In the genomic region with DNA sequence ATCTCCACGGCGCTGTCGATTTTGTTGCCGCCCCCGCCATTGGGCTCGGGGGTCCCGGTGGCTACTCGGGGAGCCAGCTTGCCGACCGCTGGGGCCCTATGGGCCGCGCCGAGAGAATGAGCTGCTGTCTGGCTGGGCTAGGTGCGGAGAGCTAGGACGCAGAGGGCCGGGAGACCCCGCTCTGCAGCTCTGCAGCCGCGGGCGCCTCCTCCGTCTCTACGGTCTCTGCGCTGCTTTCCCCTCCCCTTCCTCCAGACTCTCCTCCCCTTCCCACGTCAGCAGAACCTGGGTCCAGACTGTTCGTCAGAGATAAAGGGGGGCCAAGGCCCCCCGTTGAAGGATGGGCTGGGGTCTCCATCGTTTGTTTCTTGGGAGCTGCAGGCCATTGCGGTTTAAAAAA, we compare ENCODE assay signal across 8 mouse cellular contexts. TPM values are rescaled to one million over a fixed set of nuclear protein-coding genes. Genes with fewer than 3 reads are reported as not detected.
DNase-seq lines count a peak whose midpoint lies in the region; ATAC-seq lines count a peak whose summit lies in the region.

Gene Slc22a17, minus strand, starts transcription at position 247 of the 400 bp plus-strand sequence.

- DNase-seq in adrenal gland, adult 18-20 months (ENCODE audit: low spot score in 2 of 2): peak; percentile 65 to 68
- DNase-seq in cerebellum, postnatal 36 days: peak; percentile 75 to 79
- DNase-seq in gastrocnemius, adult 18-20 months (ENCODE audit: low spot score): peak; percentile 54
- peak; percentile 83 to 89 for DNase-seq in layer of hippocampus, postnatal 14 days (ENCODE audit: low spot score in 2 of 2)
- peak; percentile 69 for DNase-seq in ovary, postnatal 14 days (ENCODE audit: low spot score)
- peak; percentile 62 to 70 for DNase-seq in urinary bladder, postnatal 36 days (ENCODE audit: low spot score in 2 of 2)

- H3K4me2 ChIP-seq in hindbrain, embryonic 15.5 days: peak within 1 kb of the TSS; percentile 89
- H3K4me2 ChIP-seq in lung, embryonic 16.5 days (ENCODE audit: low read depth, low read length): peak within 1 kb of the TSS; percentile 99

- peak; percentile 95 for ATAC-seq in hindbrain, embryonic 15.5 days (ENCODE audit: low FRiP score, low read depth)
- peak; percentile 94 for ATAC-seq in lung, embryonic 16.5 days (ENCODE audit: low read depth)

- H3K36me3 ChIP-seq in hindbrain, embryonic 15.5 days: peaks cover 13% of the 10 kb centered on the region
- peaks cover 2% of the 10 kb centered on the region; the same call in 1 of the 2 replicates for H3K36me3 ChIP-seq in lung, embryonic 16.5 days (ENCODE audit: control insufficient read depth, insufficient read depth, low read length)

- 0% methylated on average over 28 of the region's 28 CpGs for WGBS in hindbrain, embryonic 15.5 days
- under 1% methylated on average over 28 of the region's 28 CpGs for WGBS in lung, embryonic 16.5 days

- H3K4me1 ChIP-seq in hindbrain, embryonic 15.5 days (replicated peaks): peaks cover 45% of the 10 kb centered on the region
- H3K4me1 ChIP-seq in lung, embryonic 16.5 days (replicated peaks; ENCODE audit: control insufficient read depth, insufficient read depth, low read length): peaks cover 4% of the 10 kb centered on the region; the same call in 1 of the 2 replicates

- H3K9me3 ChIP-seq in hindbrain, embryonic 15.5 days: no peaks in the 10 kb centered on the region
- no peaks in the 10 kb centered on the region for H3K9me3 ChIP-seq in lung, embryonic 16.5 days (ENCODE audit: control insufficient read depth, low read length)

- H3K4me3 ChIP-seq in hindbrain, embryonic 15.5 days: peak within 1 kb of the TSS; percentile 93
- peak within 1 kb of the TSS; percentile 83 for H3K4me3 ChIP-seq in lung, embryonic 16.5 days (ENCODE audit: low read length)

- H3K27me3 ChIP-seq in hindbrain, embryonic 15.5 days: no peaks in the 10 kb centered on the region
- H3K27me3 ChIP-seq in lung, embryonic 16.5 days (ENCODE audit: control insufficient read depth, insufficient read depth, low read depth, low read length): no peaks in the 10 kb centered on the region

- peak within 1 kb of the TSS; percentile 96 for H3K27ac ChIP-seq in hindbrain, embryonic 15.5 days (replicated peaks)
- peak within 1 kb of the TSS; percentile 68 for H3K27ac ChIP-seq in lung, embryonic 16.5 days (ENCODE audit: low read length)

- H3K9ac ChIP-seq in hindbrain, embryonic 15.5 days: peak within 1 kb of the TSS; percentile 98
- peak within 1 kb of the TSS; percentile 91 for H3K9ac ChIP-seq in lung, embryonic 16.5 days (ENCODE audit: low read length)

RNA-seq across cellular contexts. Expression of gene Slc22a17, which starts in this region (rescaled TPM):
- 10 to 100 TPM; 36.7 to 43.9 TPM for total RNA-seq in adrenal gland, adult 18-20 months (2021)
- 1 to 10 TPM; 1.2 to 1.3 TPM for total RNA-seq in gastrocnemius, adult 18-20 months (2021)
- 250 and 277 TPM in 2 replicates for polyA plus RNA-seq in hindbrain, embryonic 15.5 days (2015; fragmentation: Nextera tagmentation; extraction: Ambion mirVana)
- 100 to 1,000 TPM; 676 to 680 TPM for total RNA-seq in layer of hippocampus, postnatal 14 days (2021)
- 27.2 and 28.3 TPM in 2 replicates for polyA plus RNA-seq in lung, embryonic 16.5 days (2015; fragmentation: Nextera tagmentation; extraction: Ambion mirVana)

Comparison
In these comparisons a context has a peak if more than half of its experiments do, and no peak if none do; other contexts are left out.
1. Peak in every context shown above with its lines: DNase-seq, ATAC-seq, H3K4me3 ChIP-seq and H3K27ac ChIP-seq.
2. RNA of gene Slc22a17 (total RNA-seq): 676 to 680 TPM in layer of hippocampus, postnatal 14 days and 36.7 to 43.9 TPM in adrenal gland, adult 18-20 months; 1.2 to 1.3 TPM in gastrocnemius, adult 18-20 months; every median in the first group is over 10 times any median in the second.
3. RNA of gene Slc22a17 (total RNA-seq): 676 to 680 TPM in layer of hippocampus, postnatal 14 days; 36.7 to 43.9 TPM in adrenal gland, adult 18-20 months; every median in the first group is over 10 times any median in the second.